Mouse (Mus musculus): ENCODE measurements around the gene Lrrc20. TPM values are rescaled to one million over a fixed set of nuclear protein-coding genes. Genes with fewer than 3 reads are reported as not detected.

The Lrrc20 gene
- polyA plus RNA-seq, 1 experiment = not detected

DNA sequence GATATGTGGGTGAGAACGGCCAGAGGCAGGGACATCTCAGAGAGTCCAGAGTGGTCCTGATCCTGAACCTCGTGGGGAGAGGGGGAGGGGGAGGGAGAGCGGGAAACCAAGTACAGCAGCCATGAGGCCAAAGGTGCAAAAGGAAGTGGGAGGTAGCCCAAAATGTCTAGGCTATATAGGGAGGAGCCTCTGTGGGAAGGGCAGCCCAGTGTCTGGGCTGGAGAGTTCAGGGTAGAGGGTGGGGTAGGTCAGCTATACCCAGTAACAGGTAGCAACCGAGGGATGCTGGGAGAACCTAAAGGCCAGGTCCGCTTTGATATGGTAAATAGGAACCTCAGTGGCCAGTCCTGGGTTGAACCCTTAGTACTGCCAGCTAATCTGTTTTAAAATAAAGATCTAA, 149.2 kb downstream of the Lrrc20 start:
- H3K4me3 ChIP-seq (ENCODE audit: insufficient read depth, low read depth, low read length) = no peak overlapping the region
- WGBS = 53% methylated on average over 5 of the region's 5 CpGs
- no peak for TF ChIP-seq POLR2A (IDR thresholded peaks at IDR 0.05; ENCODE audit: insufficient read depth, low read depth, low read length)
- no peak for TF ChIP-seq CTCF (IDR thresholded peaks at IDR 0.05; ENCODE audit: insufficient read depth, low read depth, low read length)
- peaks cover 10% of the 10 kb centered on the region for H3K4me1 ChIP-seq (ENCODE audit: control insufficient read depth, insufficient read depth, low read length)
- no peak overlapping the region for H3K27ac ChIP-seq (ENCODE audit: insufficient read depth, low read depth, low read length)

DNA sequence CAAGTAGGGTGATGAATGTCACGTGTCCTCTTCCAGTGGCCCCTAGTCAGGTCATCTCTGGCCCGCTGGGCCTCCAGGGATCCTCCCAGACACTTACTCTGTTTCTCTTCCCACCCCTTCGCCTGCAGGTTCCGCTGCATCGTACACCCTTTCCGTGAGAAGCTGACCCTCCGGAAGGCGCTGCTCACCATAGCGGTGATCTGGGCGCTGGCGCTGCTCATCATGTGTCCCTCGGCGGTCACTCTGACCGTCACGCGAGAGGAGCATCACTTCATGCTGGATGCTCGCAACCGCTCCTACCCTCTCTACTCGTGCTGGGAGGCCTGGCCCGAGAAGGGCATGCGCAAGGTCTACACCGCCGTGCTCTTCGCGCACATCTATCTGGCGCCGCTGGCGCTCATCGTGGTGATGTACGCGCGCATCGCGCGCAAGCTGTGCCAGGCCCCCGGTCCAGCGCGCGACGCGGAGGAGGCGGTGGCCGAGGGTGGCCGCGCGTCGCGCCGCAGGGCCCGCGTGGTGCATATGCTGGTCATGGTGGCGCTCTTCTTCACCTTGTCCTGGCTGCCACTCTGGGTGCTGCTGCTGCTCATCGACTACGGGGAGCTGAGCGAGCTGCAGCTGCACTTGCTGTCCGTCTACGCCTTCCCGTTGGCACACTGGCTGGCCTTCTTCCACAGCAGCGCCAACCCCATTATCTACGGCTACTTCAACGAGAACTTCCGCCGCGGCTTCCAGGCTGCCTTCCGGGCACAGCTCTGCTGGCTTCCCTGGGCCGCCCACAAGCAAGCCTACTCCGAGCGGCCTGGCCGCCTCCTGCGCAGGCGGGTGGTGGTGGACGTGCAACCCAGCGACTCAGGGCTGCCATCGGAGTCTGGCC, 150.0 kb downstream of the Lrrc20 start:
- no peak overlapping the region for H3K27ac ChIP-seq (ENCODE audit: insufficient read depth, low read depth, low read length)
- WGBS = 4% methylated on average over 74 of the region's 74 CpGs
- TF ChIP-seq CTCF (IDR thresholded peaks at IDR 0.05; ENCODE audit: insufficient read depth, low read depth, low read length) (0 out of 2 replicates have a peak, but pooled peaks have one; percentile 9), POLR2A (IDR thresholded peaks at IDR 0.05; ENCODE audit: insufficient read depth, low read depth, low read length) (no peak)
- peak overlapping the region; percentile 47 for H3K4me3 ChIP-seq (ENCODE audit: insufficient read depth, low read depth, low read length)
- peaks cover 10% of the 10 kb centered on the region for H3K4me1 ChIP-seq (ENCODE audit: control insufficient read depth, insufficient read depth, low read length)

DNA sequence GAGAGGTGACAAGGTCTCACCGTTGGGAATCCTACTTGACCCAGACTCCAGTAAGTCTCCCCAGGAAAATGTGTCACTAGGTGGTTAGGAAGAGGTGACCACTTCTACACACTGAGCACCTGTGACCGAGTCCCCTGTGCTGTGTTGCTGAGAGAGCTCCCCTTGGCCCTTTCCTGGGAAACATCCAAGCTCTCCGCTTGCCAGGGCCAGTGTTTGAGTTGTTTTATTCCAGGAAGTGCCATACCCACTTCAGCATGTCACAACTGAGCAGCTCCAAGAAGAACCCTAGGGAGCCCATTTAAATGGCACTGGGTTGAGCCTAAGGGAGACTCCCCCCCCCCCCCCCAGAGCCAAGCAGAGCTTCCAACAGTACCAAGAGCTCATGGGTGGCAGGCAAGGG, 150.9 kb downstream of the Lrrc20 start:
- H3K27ac ChIP-seq (ENCODE audit: insufficient read depth, low read depth, low read length) = no peak overlapping the region
- no peak for TF ChIP-seq CTCF (IDR thresholded peaks at IDR 0.05; ENCODE audit: insufficient read depth, low read depth, low read length)
- WGBS = 78% methylated on average over 3 of the region's 3 CpGs
- peaks cover 10% of the 10 kb centered on the region for H3K4me1 ChIP-seq (ENCODE audit: control insufficient read depth, insufficient read depth, low read length)
- no peak overlapping the region for H3K4me3 ChIP-seq (ENCODE audit: insufficient read depth, low read depth, low read length)

DNA sequence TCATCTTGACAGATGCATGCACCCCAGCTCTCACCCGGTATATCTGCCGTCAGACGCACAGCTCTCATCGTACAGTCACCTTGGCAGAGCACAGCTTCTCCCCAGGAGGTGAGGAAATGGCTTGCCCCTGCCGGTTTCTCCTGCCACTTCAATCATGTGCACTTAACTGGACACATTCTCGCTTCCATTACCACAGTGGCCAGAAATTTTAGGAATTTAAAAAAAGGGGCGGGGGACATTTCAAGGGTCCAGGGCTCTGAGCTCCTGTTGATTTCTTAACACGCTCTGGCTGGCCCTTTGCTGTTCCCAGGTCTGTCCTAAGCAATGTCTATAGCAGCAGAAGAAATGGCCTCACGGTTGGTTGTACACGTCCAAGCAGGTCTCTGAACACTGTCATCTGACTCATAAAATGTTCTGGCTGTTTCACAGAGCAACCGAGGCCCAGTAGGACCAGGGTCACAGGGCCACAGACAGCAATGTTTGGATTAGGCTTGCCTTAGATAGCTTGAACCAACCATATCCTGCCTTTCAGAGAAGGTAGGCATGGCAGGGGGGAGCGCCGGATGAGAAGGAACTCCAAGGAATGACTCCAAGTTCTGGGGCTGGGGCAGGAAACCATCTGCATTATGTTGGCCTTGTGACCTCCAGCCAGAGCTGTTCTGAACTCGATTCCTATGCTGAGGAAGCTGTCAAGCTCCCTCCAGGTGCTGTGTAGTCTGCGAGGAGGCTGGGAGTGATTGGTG, 151.8 kb downstream of the Lrrc20 start:
- Histone ChIP-seq H3K4me3 (ENCODE audit: insufficient read depth, low read depth, low read length) (no peak overlapping the region), H3K27ac (ENCODE audit: insufficient read depth, low read depth, low read length) (no peak overlapping the region), H3K4me1 (ENCODE audit: control insufficient read depth, insufficient read depth, low read length) (peaks cover 10% of the 10 kb centered on the region)
- TF ChIP-seq CTCF (IDR thresholded peaks at IDR 0.05; ENCODE audit: insufficient read depth, low read depth, low read length) (no peak), POLR2A (IDR thresholded peaks at IDR 0.05; ENCODE audit: insufficient read depth, low read depth, low read length) (no peak)
- WGBS = 86% methylated on average over 15 of the region's 15 CpGs

DNA sequence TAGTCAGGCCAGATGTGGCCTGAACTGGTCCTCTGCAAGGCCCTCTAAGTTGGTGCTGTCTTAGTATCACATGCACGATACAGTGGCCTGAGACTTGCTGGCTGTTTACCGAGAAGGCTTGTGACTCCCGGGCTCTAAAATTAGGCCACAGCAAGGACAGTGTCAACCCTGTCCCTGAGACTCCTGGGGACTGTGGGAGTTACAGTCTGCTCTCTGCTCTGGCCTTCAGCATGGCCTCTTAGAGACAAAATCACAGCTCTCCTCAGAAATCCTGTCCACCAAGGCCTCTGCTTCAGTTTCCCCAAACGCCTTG, 152.3 kb downstream of the Lrrc20 start:
- Histone ChIP-seq H3K4me3 (ENCODE audit: insufficient read depth, low read depth, low read length) (no peak overlapping the region), H3K4me1 (ENCODE audit: control insufficient read depth, insufficient read depth, low read length) (peaks cover 10% of the 10 kb centered on the region), H3K27ac (ENCODE audit: insufficient read depth, low read depth, low read length) (no peak overlapping the region)
- TF ChIP-seq POLR2A (IDR thresholded peaks at IDR 0.05; ENCODE audit: insufficient read depth, low read depth, low read length) (no peak), CTCF (IDR thresholded peaks at IDR 0.05; ENCODE audit: insufficient read depth, low read depth, low read length) (no peak)
- WGBS = 82% methylated on average over 4 of the region's 4 CpGs

Other genes starting within 250 kb of the Lrrc20 start
- not detected in 2 replicates for gene Adamts14, start 202.4 kb upstream of the Lrrc20 start, polyA plus RNA-seq (2012; ENCODE audit: insufficient read depth, insufficient read length, low replicate concordance, missing spikeins)
- not detected in 2 replicates for gene Prf1, start 178.0 kb upstream of the Lrrc20 start, polyA plus RNA-seq (2012; ENCODE audit: insufficient read depth, insufficient read length, low replicate concordance, missing spikeins)
- gene Pald1, start 92.3 kb upstream of the Lrrc20 start, polyA plus RNA-seq (2012; ENCODE audit: insufficient read depth, insufficient read length, low replicate concordance, missing spikeins) = not detected in 2 replicates
- gene Nodal, start 57.8 kb upstream of the Lrrc20 start, polyA plus RNA-seq (2012; ENCODE audit: insufficient read depth, insufficient read length, low replicate concordance, missing spikeins) = not detected in 2 replicates
- gene Eif4ebp2, start 23.1 kb upstream of the Lrrc20 start, polyA plus RNA-seq (2012; ENCODE audit: insufficient read depth, insufficient read length, low replicate concordance, missing spikeins) = 105 TPM in 1 of 2 replicates, not detected in the other
- 173,703 TPM in 1 of 2 replicates, not detected in the other for gene Npffr1, start 119.7 kb downstream of the Lrrc20 start, polyA plus RNA-seq (2012; ENCODE audit: insufficient read depth, insufficient read length, low replicate concordance, missing spikeins)
- not detected in 2 replicates for gene Ppa1, start 172.8 kb downstream of the Lrrc20 start, polyA plus RNA-seq (2012; ENCODE audit: insufficient read depth, insufficient read length, low replicate concordance, missing spikeins)
- gene Sar1a, start 204.5 kb downstream of the Lrrc20 start, polyA plus RNA-seq (2012; ENCODE audit: insufficient read depth, insufficient read length, low replicate concordance, missing spikeins) = 703 TPM in 1 of 2 replicates, not detected in the other
- gene Tysnd1, start 219.7 kb downstream of the Lrrc20 start, polyA plus RNA-seq (2012; ENCODE audit: insufficient read depth, insufficient read length, low replicate concordance, missing spikeins) = not detected in 2 replicates
- gene Aifm2, start 239.5 kb downstream of the Lrrc20 start, polyA plus RNA-seq (2012; ENCODE audit: insufficient read depth, insufficient read length, low replicate concordance, missing spikeins) = not detected in 2 replicates

All from olfactory bulb, adult 2 months (tissue).